In the genomic region with DNA sequence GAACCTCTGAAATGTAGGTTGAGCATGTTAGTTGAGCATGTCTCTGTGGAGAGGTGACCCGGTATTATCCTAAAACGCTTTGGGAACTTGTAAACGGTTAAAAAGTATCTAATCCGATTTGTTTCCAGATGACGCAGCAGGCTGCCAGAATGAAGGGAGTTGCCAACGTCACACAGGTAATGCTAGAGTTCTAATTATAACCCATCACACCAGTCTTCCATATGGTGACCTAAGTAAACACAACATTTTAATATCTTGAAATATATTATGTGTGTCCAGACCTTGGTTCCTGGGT, we compare ENCODE assay signal across 9 mouse cellular contexts. TPM values are rescaled to one million over a fixed set of nuclear protein-coding genes. Genes with fewer than 3 reads are reported as not detected.
A peak's percentile ranks its signal among the peaks of the same experiment; 100 is the strongest.
DNase-seq lines count a peak whose midpoint lies in the region; ATAC-seq lines count a peak whose summit lies in the region.
"Had no signal": no experiment of that assay in that cellular context is flagged by ENCODE, and none has a peak within 500 bp of the region (broad histone marks: within the 10 kb centered on the region; RNA-seq: fewer than 3 reads in every experiment).

No protein-coding gene starts in this region.

- ATAC-seq in forebrain, embryonic 12.5 days (ENCODE audit: low FRiP score): no peak
- ATAC-seq in liver, embryonic 11.5 days (replicated peaks; ENCODE audit: low FRiP score): no peak

- H3K9me3 ChIP-seq in forebrain, embryonic 12.5 days: no peaks in the 10 kb centered on the region
- no peaks in the 10 kb centered on the region for H3K9me3 ChIP-seq in liver, embryonic 11.5 days (ENCODE audit: control insufficient read depth, low read length)

- DNase-seq in layer of hippocampus, postnatal 10 days (ENCODE audit: low spot score in 2 of 2): peak; percentile 10 to 14
- no peak for DNase-seq in layer of hippocampus, postnatal 36 days
- DNase-seq in cerebellum, adult 18-20 months: peak; percentile 10 to 31
- no peak for DNase-seq in liver, embryonic 11.5 days (ENCODE audit: low spot score)
- no peak for DNase-seq in right cerebral cortex, postnatal 25 days
- no peak for DNase-seq in spleen, adult 12 weeks (ENCODE audit: low spot score)
- no peak for DNase-seq in spleen, postnatal 36 days (ENCODE audit: low spot score in 2 of 2)

- WGBS in forebrain, embryonic 12.5 days: 3% methylated on average over 6 of the region's 6 CpGs
- whole genome bisulfite sequencing in liver, embryonic 11.5 days: 4% methylated on average over 6 of the region's 6 CpGs

- H3K4me3 ChIP-seq in forebrain, embryonic 12.5 days (replicated peaks): peak overlapping the region; percentile 86
- H3K4me3 ChIP-seq in liver, embryonic 11.5 days (ENCODE audit: low read depth, low read length): peak overlapping the region; percentile 89

- H3K4me1 ChIP-seq in forebrain, embryonic 12.5 days: peaks cover 13% of the 10 kb centered on the region
- peaks cover 4% of the 10 kb centered on the region; the same call in 1 of the 2 replicates for H3K4me1 ChIP-seq in liver, embryonic 11.5 days (replicated peaks; ENCODE audit: control insufficient read depth, insufficient read depth, low read length)

- H3K27ac ChIP-seq in forebrain, embryonic 12.5 days: no peak overlapping the region
- no peak overlapping the region for H3K27ac ChIP-seq in liver, embryonic 11.5 days (ENCODE audit: low read depth, low read length)

- no peaks in the 10 kb centered on the region for H3K36me3 ChIP-seq in forebrain, embryonic 12.5 days (replicated peaks)
- H3K36me3 ChIP-seq in liver, embryonic 11.5 days (ENCODE audit: control insufficient read depth, insufficient read depth, low read length): no peaks in the 10 kb centered on the region

- peak overlapping the region; percentile 13 for H3K9ac ChIP-seq in forebrain, embryonic 12.5 days
- peak overlapping the region; percentile 65 for H3K9ac ChIP-seq in liver, embryonic 11.5 days (ENCODE audit: low read depth, low read length)

- 0 out of 2 replicates have a peak, but pooled peaks cover 4% of the 10 kb centered on the region for H3K27me3 ChIP-seq in forebrain, embryonic 12.5 days
- H3K27me3 ChIP-seq in liver, embryonic 11.5 days (replicated peaks; ENCODE audit: control insufficient read depth, insufficient read depth, low read length): no peaks in the 10 kb centered on the region

- peak overlapping the region; percentile 82 for H3K4me2 ChIP-seq in forebrain, embryonic 12.5 days
- H3K4me2 ChIP-seq in liver, embryonic 11.5 days: peak overlapping the region; percentile 83

RNA-seq across cellular contexts. Expression of gene Sik2, which starts 0.7 kb away (rescaled TPM):
- total RNA-seq in layer of hippocampus, postnatal 10 days (2021): 10 to 100 TPM; 39.5 to 39.8 TPM
- total RNA-seq in layer of hippocampus, postnatal 36 days (2021): 10 to 100 TPM; 37.8 to 43.5 TPM
- 14.9 and 16.2 TPM in 2 replicates for polyA plus RNA-seq in forebrain, embryonic 12.5 days (2016; fragmentation: Nextera tagmentation; extraction: Ambion mirVana)
- 14.2 and 15.8 TPM in 2 replicates for polyA plus RNA-seq in liver, embryonic 11.5 days (2014; fragmentation: Nextera tagmentation; extraction: Ambion mirVana)

RNA-seq across cellular contexts. Expression of gene Btg4, which starts 51.1 kb away (rescaled TPM):
- total RNA-seq in layer of hippocampus, postnatal 10 days (2021): not detected
- not detected for total RNA-seq in layer of hippocampus, postnatal 36 days (2021)
- polyA plus RNA-seq in forebrain, embryonic 12.5 days (2016; fragmentation: Nextera tagmentation; extraction: Ambion mirVana): not detected in 2 replicates
- polyA plus RNA-seq in liver, embryonic 11.5 days (2014; fragmentation: Nextera tagmentation; extraction: Ambion mirVana): not detected in 2 replicates
- total RNA-seq: layer of hippocampus, adult 8-10 months had no signal

Comparison
In these comparisons a context has a peak if more than half of its experiments do, and no peak if none do; other contexts are left out.
1. DNase-seq: peak in layer of hippocampus, postnatal 10 days (2 of 2) and cerebellum, adult 18-20 months (2 of 2); none in layer of hippocampus, postnatal 36 days (0 of 2), liver, embryonic 11.5 days (single experiment), right cerebral cortex, postnatal 25 days (single experiment), spleen, adult 12 weeks (single experiment) and spleen, postnatal 36 days (0 of 2).